Mouse (Mus musculus): ENCODE results near the gene Rad51.

GRCm38 (mm10) chr2:119194140-119194539 is 81.5 kb downstream of the Rad51 start:
- TF ChIP-seq CTCF (IDR thresholded peaks at IDR 0.05; ENCODE audit: low read depth, low read length) (no peak), GATA1 (IDR thresholded peaks at IDR 0.05; ENCODE audit: borderline replicate concordance, low read length) (no peak), POLR2AphosphoS5 (IDR thresholded peaks at IDR 0.05; ENCODE audit: insufficient replicate concordance, low read depth, low read length) (no peak), GATA2 (IDR thresholded peaks at IDR 0.05; ENCODE audit: borderline replicate concordance, low read depth, low read length) (no peak), TAL1 (conservative IDR thresholded peaks at IDR 0.05; ENCODE audit: low read depth, low read length) (no peak)
